Mouse (Mus musculus) gastrocnemius, adult 8-10 months (tissue): ENCODE results near the gene Naif1. TPM values are rescaled to one million over a fixed set of nuclear protein-coding genes. Genes with fewer than 3 reads are reported as not detected.

Source experiments
- DNase-seq, 2 experiments: peaks; one replicate each; pipeline ENCODE4 v3.0.0; 2022; ENCODE audit warnings: low spot score in 2 of 2
- total RNA-seq, 4 experiments: library from RNA; stranded (reverse); gene quantifications; 2 replicates each; pipeline ENCODE4 v1.2.4; 2022

Naif1 gene
- total RNA-seq, result 1 to 10 TPM; 2.1 to 2.7 (median 2.3) TPM

DNA sequence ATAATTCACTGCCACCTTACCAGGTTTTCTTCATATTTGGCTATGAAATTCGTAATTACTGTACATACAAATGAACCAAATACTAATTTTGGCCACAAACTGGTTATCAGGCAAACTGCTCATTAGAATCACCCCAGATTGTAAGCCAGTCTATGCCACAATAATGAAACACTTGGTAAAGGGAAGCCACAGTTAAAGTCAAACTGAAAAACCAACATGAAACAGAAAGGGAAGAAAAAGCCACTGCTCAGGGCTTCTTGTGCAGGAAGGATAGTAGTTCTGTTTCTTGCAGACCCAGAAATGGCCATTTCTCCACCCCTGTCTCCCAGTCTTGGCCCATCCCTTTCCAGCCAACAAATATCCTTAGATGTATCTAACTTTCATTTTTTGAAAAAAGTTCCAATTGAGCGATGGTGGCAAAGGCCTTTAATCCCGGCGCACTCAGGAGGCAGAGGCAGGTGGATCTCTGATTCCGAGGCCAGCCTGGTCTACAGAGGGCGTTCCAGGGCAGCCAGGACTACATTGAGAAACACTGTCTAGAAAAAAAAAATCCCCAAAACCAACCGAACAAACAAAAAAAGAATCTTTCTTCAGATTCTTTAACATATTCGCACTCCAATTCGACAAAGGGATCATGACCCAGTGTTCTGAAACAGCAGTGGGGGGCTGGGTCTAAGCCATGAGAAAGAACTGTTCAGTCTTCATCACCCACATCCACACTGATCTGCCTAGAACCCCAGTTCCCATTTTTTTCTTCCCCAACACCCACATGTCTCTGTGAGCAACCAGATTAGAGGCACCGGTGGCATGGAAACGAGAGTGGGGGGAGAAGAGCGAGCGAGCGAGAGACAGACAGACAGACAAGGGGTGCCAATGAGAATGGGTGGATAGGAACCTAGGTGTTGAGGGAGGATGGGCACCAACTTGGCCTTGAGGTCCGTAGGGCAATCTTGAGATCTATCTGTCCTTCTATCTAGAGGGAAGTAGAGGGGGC, at the start of gene Naif1:
Gene Naif1 (plus strand): TSS at position 697 of the 994 bp plus-strand sequence.
- no peak for DNase-seq

DNA sequence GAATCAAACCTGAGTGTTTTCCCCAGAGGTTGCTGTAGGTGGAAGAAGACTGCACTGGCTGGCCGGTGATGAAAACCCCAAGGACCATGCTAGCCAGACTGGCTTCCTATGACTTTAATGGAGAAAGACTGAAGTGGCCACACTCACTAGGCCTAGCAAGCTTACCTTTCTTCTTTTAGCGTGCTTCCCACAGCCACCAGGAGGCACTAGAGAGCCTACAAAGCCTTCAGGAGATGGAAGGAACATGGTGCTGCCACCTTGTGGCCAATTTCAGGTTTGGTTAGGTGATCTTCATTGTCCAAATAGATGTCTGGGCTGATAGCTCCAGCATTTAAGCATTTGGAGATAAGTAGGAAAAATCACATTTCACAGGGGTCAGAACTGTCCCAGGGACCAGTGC, 45.6 kb upstream of the Naif1 start:
- peak; percentile 89 to 93 for DNase-seq

DNA sequence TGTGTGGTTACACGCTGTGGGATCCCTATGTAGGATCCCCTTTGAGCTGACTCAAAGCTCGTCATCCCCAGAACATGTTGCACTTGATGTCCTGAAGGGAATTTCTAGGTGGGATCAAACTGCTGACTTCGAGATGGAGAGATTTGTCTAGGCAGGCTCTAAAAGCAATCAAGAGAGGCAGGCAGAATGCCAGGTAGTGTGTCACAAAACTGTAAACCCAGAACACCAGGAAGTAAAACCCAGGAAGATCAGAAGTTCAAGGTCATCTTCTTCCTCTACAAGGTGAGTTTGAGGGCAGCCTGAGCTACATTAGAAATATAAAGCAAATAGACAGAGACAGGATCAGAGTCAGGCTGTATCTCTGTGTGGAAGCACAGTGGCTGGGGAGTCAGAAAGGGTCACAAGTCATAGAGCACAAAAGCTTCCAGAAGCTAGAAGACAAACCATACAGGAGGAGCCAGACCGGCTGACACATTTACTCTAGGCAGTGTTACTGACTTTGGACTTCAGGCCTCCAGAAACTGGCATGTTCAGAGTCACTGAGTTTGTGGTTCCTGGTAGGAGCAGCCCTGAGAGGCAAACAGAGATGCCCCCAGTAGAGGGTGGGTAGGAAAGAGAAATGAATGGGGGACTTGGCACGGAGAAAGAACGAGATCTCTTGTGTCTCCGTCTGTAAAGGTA, 43.0 kb upstream of the Naif1 start:
- DNase-seq, result no peak

DNA sequence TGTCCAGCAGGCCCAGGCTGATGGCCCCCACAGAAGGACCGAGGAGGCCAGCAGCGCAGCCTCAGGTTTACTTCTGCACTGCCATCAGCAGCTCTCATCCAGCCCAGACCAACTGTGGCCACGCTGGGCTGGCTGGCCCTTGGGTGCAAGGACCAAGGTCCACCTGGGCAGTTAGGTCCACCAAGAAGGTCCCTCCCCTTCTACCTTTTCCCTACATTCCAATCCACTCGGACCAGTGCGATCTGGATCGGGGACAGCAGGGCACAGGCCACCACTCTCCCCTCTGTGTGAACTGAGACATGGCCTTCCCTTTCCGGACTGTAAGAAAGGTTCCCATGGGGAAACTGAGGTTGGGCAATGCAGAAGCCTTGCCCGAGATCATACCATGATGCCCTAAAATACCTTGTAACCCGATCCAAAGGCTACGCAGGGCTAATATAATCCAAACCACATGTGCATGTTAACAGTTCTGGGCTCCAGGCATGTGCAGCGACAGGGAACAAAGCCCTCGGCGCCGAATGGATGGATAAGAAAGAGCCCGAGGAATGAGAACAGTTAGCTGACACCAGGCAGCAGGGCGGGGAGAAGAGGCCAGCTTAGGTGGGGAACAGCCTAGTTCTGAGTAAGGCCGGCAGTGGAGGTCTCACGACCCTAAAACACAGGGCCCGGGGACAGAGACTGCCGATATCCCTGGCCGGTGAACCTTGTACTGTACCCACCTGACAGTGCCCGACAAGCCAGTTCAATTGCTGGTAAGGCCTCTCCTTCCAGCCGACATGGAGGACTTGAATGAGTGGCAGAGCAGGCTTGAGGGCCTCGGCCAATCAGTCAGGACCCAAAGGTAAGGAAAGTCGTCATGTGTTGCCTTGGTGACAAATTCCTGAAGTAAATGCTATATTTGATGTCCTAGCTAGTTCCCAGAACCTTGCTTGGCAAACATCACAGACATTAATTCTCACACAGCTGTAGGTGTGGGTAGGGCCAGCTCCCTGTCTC, 41.5 kb upstream of the Naif1 start:
- no peak for DNase-seq

DNA sequence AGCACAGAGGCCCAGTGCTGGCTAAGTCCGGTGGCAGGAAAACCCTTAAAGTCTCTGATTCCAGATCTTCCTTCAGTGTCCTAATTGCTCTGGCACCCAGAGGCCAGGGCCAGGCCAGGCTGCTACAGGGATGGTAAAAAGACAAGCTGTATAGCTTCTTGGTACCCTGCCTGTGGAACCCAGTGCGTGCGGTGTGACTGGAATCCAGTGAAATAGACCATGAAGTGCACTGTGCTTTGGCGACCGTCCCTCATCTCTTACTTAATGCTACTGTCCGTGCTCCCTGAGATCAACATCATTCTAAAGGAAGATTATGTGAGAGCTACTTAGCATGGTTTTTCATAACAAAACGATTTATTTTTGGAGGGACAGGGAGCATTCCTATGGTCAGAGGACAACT, 38.9 kb upstream of the Naif1 start:
- DNase-seq, result no peak

DNA sequence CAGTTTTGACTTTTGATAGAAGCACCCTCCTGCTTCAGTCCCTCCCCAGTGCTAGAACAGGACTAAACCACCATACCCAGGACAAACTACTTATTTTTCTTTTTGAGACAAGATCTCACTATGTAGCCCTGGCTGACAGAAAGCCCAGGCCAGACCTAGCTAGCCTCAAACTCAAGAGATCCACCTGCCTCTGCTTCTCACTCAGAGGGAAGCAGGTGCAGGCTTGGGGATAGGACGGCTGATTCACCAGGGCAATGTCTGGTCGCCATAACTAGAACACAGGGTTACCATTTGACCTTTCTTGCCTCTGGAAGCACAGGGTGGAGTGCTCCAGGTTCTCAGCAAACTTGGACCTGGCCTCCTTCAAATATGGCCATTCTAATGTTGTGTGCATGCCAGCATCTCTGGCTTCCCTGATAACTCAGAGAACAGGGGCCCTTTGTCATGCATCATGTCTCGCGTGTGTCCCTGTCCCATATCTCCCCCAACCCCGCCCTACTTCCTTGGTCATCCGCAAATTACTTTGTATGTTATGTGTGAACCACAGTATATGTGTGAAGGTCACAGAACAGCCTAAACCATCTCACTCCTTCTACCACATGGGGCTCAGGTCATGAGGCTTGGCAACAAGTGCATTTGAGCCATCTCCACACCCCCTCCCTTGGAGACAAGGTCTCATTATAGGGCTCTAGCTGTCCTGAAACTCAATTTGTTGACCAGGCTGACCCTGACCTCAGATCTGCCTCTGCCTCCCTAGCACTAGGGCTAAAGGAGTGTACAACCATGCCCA, 37.3 kb upstream of the Naif1 start:
- DNase-seq, result no peak

DNA sequence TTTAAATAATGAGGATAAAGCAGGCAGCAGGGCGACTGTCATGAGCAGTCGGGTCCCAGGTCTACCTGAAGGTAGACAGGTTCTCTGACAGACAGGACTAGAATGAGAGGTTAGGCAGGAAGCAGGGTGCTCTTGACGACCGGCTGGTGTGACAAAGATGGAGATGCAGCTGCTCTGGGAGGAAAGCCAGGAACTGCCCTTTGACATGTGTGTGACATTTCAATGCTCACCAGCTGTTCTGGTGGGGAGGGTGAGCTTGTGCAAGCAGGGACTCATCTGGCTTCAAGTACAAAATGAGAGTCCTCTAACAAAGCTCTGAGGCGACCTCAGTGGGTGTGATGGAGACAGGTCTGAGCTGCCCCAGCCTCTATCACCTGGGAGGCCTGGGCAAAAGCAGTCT, 36.3 kb upstream of the Naif1 start:
- peak in 1 of 2 experiments; percentile 36 for DNase-seq

DNA sequence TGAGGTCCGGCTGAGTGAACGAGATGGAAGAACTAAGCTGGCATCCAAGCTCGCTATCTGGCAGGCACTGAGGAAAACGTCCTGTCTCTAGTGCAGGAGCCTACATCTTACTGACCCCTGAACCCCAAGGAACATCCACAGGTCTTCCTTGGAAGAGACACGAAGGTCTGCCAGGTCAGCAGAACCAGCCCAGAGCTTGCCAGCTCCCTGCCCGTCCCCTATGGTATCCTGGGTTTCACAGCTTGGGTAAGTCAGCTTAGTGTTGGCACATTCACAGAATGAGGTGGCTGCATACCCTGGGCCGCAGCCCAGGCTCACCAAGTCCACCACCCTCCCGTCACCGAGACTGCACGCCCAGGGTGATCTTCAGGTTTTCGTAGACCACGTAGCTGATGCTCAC, 34.5 kb upstream of the Naif1 start:
- DNase-seq, result peak in 1 of 2 experiments; percentile 66

DNA sequence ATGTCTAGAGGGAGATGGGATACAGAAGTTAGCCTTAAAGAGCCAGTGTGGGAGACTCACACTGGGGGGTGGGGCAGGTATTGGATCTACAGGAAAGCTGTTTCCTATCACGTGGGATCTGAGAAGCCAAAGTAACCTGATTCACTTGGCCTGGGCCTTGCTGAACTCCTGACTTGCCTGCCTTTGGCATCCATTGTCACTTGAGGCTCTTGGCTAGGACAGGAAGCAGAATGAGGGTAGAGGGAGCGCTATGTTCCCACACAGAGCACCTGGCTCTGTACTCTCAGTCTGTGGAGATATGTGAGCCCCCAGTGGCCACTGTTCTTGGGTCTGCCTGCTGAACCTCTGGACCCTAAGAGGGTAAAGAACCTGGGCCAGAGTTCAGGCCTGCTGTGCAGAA, 33.7 kb upstream of the Naif1 start:
- DNase-seq, result peak; percentile 77 to 79

DNA sequence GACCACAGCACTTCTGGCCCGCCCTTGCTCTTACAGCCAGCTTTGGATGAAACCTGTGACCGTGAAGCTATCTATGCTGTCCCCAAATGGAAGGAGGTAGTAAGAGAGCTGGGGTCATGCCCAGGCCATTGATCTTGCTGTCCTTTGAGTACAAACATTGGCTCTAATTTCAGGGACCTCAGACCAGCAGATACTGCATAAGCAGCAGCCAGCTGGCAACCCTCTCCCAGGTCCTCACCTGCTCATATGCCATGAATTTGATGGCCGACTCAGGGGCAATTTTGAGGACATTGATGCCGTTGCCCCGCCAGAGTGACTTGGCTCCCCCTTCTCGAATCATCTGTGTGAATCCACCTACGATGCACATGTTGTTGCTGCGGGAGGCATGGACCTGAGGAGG, 32.8 kb upstream of the Naif1 start:
- DNase-seq, result peak; percentile 49 to 51

DNA sequence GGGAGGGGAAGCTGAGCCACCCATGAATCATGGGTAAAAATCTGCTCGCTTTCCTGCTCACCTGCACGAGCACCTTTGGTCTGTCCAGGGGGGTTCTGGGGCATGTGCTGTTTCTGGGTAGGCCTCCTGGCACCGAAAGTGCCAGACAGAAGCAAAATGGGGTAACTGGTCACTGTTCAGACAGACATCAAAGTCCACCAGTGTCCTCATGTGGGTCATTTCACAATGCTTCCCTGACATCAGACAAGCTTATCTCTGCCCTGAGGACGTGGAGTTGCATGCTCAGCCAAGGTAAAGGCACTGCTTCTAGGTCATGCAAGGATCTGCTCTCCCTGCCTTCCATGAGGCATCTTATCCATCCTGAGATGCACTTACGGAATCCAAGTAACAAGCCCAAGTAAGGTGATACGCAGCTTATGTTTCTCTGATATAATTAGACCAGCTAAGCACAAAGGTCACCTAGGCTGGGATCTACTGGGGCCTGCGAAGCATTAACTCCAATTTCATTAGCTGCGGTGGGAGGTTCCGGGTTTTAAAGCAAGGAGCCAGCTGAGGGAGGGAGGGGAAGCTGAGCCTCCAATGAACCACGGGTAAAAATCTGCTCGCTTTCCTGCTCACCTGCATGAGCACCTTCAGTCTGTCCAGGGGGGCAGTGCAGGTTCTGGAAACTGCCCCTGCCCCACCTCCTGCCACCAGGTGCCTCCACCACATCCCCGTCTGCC, 31.7 kb upstream of the Naif1 start:
- DNase-seq, result peak in 1 of 2 experiments; percentile 24

DNA sequence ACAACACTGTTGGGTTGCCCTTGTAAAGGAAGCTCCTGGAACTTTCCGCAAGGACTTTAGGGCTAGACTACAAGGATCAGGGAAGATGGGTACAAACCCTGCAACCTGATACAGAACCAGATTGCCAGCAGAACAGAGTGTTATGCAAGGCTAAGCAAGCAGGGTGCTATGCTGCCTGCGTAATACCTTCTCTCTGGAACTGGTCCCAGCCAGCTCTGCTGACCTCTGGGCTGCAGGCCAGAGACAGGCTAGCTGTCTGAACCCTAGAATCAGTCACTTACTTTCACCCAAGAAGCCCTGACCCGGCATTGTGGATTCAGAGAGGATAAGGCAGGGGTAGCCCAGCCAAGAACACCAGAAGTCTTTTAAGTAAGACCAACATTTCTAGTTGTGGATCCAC, 30.9 kb upstream of the Naif1 start:
- peak; percentile 88 to 91 for DNase-seq

DNA sequence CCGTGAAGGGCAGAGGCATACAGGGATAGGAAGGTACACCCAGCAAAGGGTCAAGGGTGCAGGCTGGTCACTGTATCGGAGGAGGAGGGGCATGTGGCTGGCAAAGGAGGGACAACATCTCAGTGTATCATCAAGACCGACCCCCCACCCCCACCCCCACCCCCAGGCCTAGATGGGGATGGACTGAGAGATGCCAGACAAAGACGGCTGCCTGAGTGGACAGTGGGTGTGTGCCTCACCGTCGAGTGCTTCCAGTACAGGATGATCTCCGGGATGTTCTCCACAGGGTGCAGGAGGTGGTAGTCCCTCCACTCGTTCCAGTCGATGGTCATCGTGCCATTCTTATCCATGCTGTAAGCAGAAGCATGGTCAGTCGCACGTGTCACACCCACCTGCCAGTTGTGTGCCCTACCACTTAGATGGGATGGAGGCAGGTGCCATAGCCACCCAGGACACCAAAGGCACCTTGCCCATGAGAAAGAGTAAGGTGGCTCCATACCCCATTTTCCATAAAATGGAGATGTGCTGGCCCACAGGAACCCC, 30.1 kb upstream of the Naif1 start:
- no peak for DNase-seq

DNA sequence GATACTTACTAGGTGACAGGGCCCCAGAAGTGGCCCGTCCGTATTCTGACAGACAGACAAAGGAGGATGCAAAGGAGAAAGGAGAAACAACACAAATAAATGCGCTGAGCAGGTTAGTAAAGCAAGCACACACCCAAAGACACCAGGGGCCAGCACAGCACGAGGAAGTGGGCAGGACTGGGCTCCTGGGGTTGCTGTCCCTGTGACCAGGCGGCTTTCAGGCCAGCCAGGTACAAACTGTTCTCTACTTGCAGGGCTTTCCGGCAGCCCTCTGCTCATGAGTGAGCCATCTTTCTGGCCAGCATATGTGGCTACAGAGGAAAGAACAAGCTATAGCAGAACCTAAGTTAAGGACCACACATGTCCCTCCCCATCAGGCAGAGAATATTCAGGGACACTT, 29.6 kb upstream of the Naif1 start:
- peak in 1 of 2 experiments; percentile 44 for DNase-seq

DNA sequence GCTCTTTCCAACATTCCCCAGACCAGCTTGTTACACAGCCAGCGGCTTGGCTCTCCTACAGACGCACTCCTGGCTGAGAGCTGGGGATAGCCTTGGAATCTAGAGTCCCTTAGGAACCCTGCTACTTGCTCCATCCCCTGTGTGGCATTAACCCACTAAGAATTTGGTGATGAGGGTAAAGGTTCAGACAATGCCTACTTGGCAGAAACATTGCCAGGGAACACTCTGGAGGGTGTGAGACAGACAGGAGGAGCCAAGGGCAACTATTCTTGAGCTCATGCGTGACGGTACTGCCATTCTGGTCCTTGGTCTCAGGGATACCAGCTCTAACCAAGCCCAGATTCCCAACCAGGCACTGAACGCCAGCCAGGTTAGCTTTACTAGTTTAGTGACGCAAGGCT, 28.4 kb upstream of the Naif1 start:
- peak in 1 of 2 experiments; percentile 36 for DNase-seq

DNA sequence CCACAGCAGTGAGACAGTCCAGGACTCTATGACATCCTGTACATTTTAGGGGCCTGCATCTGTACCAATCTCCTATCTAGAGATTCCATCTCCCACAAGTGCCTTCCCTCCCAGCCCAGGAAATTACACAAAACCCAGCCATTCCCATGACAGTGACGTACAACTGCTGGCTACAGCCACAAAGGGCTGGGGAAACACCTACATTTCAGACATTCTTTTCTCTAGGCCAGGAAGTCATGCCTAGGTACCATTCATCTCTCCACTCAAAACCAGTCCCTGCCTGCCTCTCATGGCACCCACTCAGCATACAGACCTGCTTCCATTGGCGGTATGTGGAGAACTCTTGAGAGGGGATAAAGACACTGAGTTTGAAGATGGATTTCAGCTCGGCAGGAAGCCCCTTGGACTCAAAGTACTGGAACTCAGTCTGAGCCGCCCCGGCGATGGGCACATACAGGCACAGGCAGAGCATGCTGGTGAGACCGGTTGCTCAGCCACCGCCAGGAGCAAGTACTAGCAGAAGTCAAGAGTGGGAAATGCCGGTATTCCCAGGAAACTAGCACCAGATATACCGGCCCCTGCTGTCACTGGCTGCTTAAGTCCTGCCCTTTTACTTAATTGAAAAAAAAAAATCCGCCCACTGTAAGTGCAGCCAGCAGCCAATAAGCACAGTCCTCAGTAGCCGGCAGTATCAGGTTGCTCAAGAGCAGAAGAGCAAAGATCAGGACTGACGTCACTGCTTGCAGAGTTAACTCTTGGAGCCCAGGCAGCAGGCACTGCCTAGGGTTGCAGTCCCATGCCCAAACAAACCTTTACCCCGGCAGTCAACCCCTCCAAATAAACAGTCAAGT, 26.6 kb upstream of the Naif1 start:
- peak; percentile 72 to 73 for DNase-seq

DNA sequence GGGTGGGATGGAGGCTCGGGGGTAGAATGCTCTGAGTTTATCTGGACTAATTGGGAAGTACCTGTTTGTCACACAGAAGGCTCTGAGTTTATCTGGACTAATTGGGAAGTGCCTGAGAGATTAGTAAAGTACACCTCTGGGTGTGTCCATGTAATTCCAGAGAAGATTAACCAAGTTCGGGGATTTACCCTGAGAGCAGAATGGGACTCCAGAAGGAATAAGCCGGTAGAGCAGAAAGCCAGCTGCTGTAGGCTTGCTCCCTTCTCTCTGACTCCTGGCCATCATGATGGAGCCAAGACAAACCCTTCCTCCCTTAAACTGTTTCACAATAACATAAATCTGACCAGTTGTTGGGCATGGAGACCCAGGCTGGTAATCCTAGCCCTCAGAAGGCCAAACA, 25.5 kb upstream of the Naif1 start:
- DNase-seq, result no peak

DNA sequence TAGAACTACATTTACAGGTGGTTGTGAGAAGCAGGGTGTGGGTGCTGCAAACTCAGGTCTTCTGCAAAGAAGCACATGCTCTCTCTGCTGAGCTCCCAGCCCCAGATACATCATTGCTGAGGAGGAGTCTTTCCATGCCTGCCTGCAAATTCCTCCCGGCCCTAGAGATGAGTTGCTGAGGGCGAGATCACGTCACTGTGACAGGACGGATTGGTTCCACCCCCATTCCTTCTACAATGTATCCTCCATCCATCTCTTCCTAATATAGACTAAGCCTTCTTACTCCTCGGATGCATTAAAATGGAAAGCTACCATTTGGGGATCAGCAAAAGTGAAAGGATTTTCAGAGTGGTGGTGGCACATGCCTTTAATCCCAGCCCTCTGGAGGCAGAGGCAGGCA, 24.7 kb upstream of the Naif1 start:
- DNase-seq, result no peak

DNA sequence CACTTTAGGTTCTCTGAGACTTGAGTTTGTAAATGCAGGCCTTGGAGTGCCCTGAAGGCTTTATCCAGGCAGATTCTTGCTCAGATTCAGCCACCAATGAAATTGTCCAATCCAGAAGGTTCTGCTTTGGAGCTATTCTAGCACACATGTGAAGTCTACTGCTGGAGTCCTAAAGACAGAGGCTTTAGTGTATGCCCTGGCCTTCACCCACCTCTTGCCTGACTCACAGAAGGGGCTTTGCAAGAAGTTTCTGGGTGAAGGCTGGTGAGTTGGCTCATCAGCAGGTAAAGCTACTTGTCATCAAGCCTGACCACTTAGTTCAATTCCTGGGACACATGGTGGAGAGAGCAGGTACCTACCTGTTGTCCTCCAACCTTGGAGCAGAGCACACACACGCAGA, 24.1 kb upstream of the Naif1 start:
- DNase-seq, result no peak
